Mouse (Mus musculus): ENCODE measurements at regions not wholly inside any gene's neighbourhood (a gene's known extent, or its start where the extent isn't known, plus 50 kb on each side); places are given as distances from the start of the nearest gene placed in this dataset.

GRCm38 (mm10) chr14:9157941-9158340 is 491.9 kb upstream of the 4930452B06Rik start:
- Histone ChIP-seq H3K36me3 (no peaks in the 10 kb centered on the region), H3K4me1 (no peaks in the 10 kb centered on the region), H3K27me3 (no peaks in the 10 kb centered on the region), H3K9me3 (no peaks in the 10 kb centered on the region), H3K4me3 (no peak overlapping the region), H3K27ac (no peak overlapping the region), H3K4me2 (replicated peaks) (no peak overlapping the region), H3K9ac (no peak overlapping the region)
- WGBS: 24% methylated on average over 3 of the region's 3 CpGs
- no peak for ATAC-seq (ENCODE audit: insufficient number of reproducible peaks, insufficient read depth, low FRiP score, low TSS enrichment)

DNA sequence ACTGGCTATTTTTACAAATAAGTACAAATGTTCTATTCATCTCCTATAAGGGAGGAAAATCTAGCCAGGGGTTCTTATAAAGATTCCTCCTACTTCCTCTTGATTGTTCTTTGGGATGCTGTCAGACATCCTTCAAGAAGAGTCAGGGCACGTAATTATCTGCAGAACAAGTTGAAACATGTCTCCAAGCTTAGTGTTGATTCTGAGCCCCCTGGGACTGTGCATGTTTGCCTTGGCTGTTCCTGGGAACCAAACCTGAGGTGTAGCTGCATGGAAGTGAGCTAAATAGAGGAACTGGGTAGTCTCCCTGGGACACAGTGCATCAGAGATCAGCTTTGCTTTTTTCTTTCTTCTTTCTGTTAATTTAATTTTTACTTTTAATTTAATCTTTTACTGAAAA is 484.8 kb upstream of the 4930452B06Rik start:
- Histone ChIP-seq H3K9me3 (no peaks in the 10 kb centered on the region), H3K9ac (no peak overlapping the region), H3K36me3 (no peaks in the 10 kb centered on the region), H3K27ac (no peak overlapping the region), H3K4me3 (no peak overlapping the region), H3K27me3 (no peaks in the 10 kb centered on the region), H3K4me2 (replicated peaks) (no peak overlapping the region), H3K4me1 (no peaks in the 10 kb centered on the region)
- 24% methylated on average over 1 of the region's 1 CpGs for WGBS
- no peak for ATAC-seq (ENCODE audit: insufficient number of reproducible peaks, insufficient read depth, low FRiP score, low TSS enrichment)

- Histone ChIP-seq H3K27ac (no peak overlapping the region), H3K9ac (no peak overlapping the region), H3K4me3 (no peak overlapping the region), H3K4me2 (replicated peaks) (no peak overlapping the region), H3K4me1 (no peaks in the 10 kb centered on the region), H3K36me3 (no peaks in the 10 kb centered on the region), H3K9me3 (no peaks in the 10 kb centered on the region), H3K27me3 (no peaks in the 10 kb centered on the region)
- 79% methylated on average over 4 of the region's 4 CpGs for WGBS
- no peak for ATAC-seq (ENCODE audit: insufficient number of reproducible peaks, insufficient read depth, low FRiP score, low TSS enrichment)
Measured at GRCm38 (mm10) chr14:9146595-9147219, 480.7 kb upstream of the 4930452B06Rik start.

DNA sequence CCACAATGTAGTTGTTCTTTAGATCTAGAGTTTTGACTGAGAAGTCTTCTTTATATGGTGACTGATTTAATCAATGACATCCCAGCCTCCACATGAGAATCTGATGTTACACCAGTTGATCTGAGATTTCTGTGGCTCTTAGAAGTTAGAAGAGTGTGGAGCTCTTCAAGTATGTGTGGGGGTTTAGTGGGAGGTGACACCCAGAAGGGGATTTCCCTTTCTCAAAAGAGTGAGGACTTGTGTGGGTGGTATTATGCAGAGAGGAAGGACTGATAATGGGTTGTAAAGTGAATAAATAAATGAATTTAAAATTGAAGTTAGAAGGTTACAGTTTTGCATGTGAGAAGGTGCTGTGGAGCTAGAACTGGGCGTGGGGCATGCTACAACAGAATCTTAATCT is 439.7 kb upstream of the 4930452B06Rik start:
- H3K9me3 ChIP-seq: no peaks in the 10 kb centered on the region
- no peaks in the 10 kb centered on the region for H3K27me3 ChIP-seq
- H3K36me3 ChIP-seq: no peaks in the 10 kb centered on the region
- no peak overlapping the region for H3K4me2 ChIP-seq (replicated peaks)
- H3K27ac ChIP-seq: no peak overlapping the region
- H3K4me3 ChIP-seq: no peak overlapping the region
- H3K9ac ChIP-seq: no peak overlapping the region
- no peak for ATAC-seq (ENCODE audit: insufficient number of reproducible peaks, insufficient read depth, low FRiP score, low TSS enrichment)
- WGBS: 74% methylated on average over 1 of the region's 1 CpGs
- no peaks in the 10 kb centered on the region for H3K4me1 ChIP-seq

DNA sequence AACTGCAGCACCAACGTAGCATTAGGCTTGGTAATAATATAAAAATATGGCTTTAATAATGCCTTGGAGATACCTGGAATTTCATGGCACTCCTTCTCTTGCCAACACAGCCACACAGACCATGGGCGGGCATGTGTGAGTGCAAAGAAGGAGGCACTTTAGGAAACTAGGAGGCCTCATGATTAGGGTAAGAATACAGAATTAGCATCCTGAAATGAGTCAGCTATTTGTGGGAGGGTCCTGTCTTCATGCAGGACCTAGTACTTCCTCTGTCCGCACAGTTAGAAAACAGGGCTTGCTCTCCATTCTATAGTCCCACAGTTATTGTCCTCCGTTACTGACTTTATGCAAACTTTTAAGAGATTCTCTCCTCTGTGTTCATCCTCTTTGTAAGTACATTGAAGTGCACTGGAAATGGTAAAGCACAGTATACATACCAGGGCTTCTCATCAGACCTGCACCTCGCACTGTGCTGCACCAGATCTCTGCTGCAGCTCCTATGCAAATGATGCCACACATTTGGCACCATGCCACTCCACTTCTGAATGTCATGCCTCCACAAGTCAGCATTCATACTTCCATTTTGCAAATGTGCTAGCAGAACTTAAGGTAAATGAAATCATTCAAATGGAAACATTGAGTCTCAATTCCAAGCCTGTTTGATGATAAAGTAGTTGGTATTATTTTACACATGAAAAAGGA is 423.7 kb upstream of the 4930452B06Rik start:
- H3K36me3 ChIP-seq: no peaks in the 10 kb centered on the region
- no peak overlapping the region for H3K4me2 ChIP-seq (replicated peaks)
- no peak overlapping the region for H3K27ac ChIP-seq
- no peaks in the 10 kb centered on the region for H3K27me3 ChIP-seq
- H3K4me1 ChIP-seq: no peaks in the 10 kb centered on the region
- no peak for ATAC-seq (ENCODE audit: insufficient number of reproducible peaks, insufficient read depth, low FRiP score, low TSS enrichment)
- no peak overlapping the region for H3K4me3 ChIP-seq
- 85% methylated on average over 5 of the region's 5 CpGs for WGBS
- no peaks in the 10 kb centered on the region for H3K9me3 ChIP-seq
- H3K9ac ChIP-seq: no peak overlapping the region

- H3K9me3 ChIP-seq: no peaks in the 10 kb centered on the region
- H3K27me3 ChIP-seq: no peaks in the 10 kb centered on the region
- no peaks in the 10 kb centered on the region for H3K4me1 ChIP-seq
- no peak overlapping the region for H3K4me2 ChIP-seq (replicated peaks)
- H3K4me3 ChIP-seq: no peak overlapping the region
- ATAC-seq (ENCODE audit: insufficient number of reproducible peaks, insufficient read depth, low FRiP score, low TSS enrichment): peak; percentile 60; the same call in 1 of the 2 replicates
- H3K9ac ChIP-seq: no peak overlapping the region
- no peaks in the 10 kb centered on the region for H3K36me3 ChIP-seq
- H3K27ac ChIP-seq: no peak overlapping the region
Measured at GRCm38 (mm10) chr14:9087103-9087502, 421.1 kb upstream of the 4930452B06Rik start.

DNA sequence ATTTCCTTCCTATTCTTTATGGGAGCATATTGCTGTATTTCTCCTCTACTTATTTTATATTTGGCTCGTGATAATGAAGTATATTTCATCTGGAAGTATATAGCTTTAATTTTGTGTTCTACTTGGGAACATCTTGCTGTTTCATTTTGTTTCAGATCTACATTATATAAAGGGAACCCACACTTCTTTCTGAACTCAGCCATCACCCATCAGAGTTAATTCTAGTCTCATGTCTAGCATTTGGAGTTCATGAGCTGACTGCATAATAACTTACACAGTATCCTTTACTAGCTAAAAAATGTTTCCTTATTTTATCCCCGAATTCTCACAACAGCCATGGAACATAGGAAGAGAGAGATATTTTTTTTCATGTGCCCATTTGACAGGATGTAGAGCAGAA is 413.6 kb upstream of the 4930452B06Rik start:
- no peak overlapping the region for H3K27ac ChIP-seq
- 74% methylated on average over 2 of the region's 2 CpGs for WGBS
- no peak overlapping the region for H3K9ac ChIP-seq
- H3K27me3 ChIP-seq: no peaks in the 10 kb centered on the region
- no peaks in the 10 kb centered on the region for H3K36me3 ChIP-seq
- no peaks in the 10 kb centered on the region for H3K4me1 ChIP-seq
- H3K4me2 ChIP-seq (replicated peaks): no peak overlapping the region
- ATAC-seq (ENCODE audit: insufficient number of reproducible peaks, insufficient read depth, low FRiP score, low TSS enrichment): no peak
- H3K9me3 ChIP-seq: no peaks in the 10 kb centered on the region
- no peak overlapping the region for H3K4me3 ChIP-seq

DNA sequence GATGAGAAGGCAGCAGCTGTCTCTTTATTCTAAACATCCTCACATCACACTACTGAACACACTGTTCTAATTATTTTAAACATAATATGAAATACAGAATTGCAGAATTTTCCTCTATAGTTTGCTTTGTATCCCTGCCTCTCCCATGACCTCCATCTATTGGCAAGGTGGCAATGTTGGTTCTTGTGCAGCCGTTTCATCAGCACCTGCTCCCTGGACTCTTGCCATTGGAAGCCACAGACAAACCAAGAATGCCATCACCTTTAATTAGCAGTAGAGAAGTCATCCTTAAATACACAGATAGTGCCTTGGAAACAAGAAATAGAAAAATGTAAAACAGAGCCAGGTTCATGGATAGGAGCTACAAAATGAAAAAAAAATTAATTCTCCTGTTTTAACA is 413.0 kb upstream of the 4930452B06Rik start:
- no peak for ATAC-seq (ENCODE audit: insufficient number of reproducible peaks, insufficient read depth, low FRiP score, low TSS enrichment)
- no peaks in the 10 kb centered on the region for H3K27me3 ChIP-seq
- H3K9ac ChIP-seq: no peak overlapping the region
- H3K27ac ChIP-seq: no peak overlapping the region
- H3K9me3 ChIP-seq: no peaks in the 10 kb centered on the region
- H3K4me3 ChIP-seq: no peak overlapping the region
- H3K36me3 ChIP-seq: no peaks in the 10 kb centered on the region
- 79% methylated on average over 1 of the region's 1 CpGs for WGBS
- no peak overlapping the region for H3K4me2 ChIP-seq (replicated peaks)
- no peaks in the 10 kb centered on the region for H3K4me1 ChIP-seq

DNA sequence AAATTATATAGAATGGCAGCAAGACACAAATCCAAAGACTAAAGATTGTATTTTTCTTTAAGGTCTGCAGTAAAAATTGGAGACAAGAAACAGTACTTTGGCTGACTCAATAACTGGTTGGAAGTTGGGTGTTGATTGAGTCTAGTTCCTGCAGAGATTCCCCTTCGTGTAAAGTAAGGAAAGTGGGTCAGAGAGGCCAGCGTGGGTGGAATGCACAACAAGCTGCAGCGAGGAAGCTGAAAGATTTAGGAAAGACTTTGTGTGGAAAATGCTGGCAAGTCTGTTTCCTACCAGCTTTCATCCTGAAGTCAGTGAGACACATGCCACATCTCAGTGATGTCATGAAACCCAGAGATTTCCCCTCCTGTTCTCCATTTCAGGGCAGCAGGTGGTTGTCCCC is 405.1 kb upstream of the 4930452B06Rik start:
- Histone ChIP-seq H3K4me1 (no peaks in the 10 kb centered on the region), H3K27me3 (no peaks in the 10 kb centered on the region), H3K4me2 (replicated peaks) (no peak overlapping the region), H3K36me3 (no peaks in the 10 kb centered on the region), H3K4me3 (no peak overlapping the region), H3K9me3 (no peaks in the 10 kb centered on the region), H3K27ac (no peak overlapping the region), H3K9ac (no peak overlapping the region)
- ATAC-seq (ENCODE audit: insufficient number of reproducible peaks, insufficient read depth, low FRiP score, low TSS enrichment): no peak
- 77% methylated on average over 3 of the region's 3 CpGs for WGBS

DNA sequence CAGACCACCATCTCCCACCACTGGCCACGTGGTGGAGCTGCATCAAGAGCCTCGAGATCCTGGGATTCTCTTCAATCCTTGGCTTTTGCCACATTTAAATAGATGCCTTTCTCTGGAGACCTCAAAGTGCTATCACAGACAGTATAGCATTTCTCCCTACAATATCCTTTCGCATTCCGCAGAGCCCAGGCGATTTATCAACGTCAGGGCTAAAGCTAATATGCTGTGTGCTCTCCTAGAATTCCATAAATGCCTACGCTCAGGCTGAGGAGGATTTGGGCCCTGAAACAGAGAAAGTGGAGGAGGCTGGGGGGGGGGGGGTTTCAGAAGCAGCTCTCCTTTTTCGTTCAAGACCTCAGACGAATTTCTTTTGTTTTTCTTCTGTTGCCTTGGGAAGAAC is 394.0 kb upstream of the 4930452B06Rik start:
- H3K27me3 ChIP-seq: no peaks in the 10 kb centered on the region

GRCm38 (mm10) chr14:9028811-9029210 is 362.8 kb upstream of the 4930452B06Rik start:
- Histone ChIP-seq H3K4me1 (no peaks in the 10 kb centered on the region), H3K9me3 (no peaks in the 10 kb centered on the region), H3K27me3 (no peaks in the 10 kb centered on the region), H3K4me3 (no peak overlapping the region), H3K27ac (no peak overlapping the region), H3K9ac (no peak overlapping the region), H3K4me2 (replicated peaks) (no peak overlapping the region), H3K36me3 (no peaks in the 10 kb centered on the region)
- ATAC-seq (ENCODE audit: insufficient number of reproducible peaks, insufficient read depth, low FRiP score, low TSS enrichment): no peak
- 59% methylated on average over 6 of the region's 6 CpGs for WGBS

More for the DNA sequence above, 394.0 kb upstream of the 4930452B06Rik start:
- Histone ChIP-seq H3K9me3 (no peaks in the 10 kb centered on the region), H3K9ac (no peak overlapping the region), H3K4me2 (replicated peaks) (no peak overlapping the region), H3K27ac (no peak overlapping the region), H3K4me3 (no peak overlapping the region), H3K36me3 (no peaks in the 10 kb centered on the region), H3K4me1 (no peaks in the 10 kb centered on the region)
- ATAC-seq (ENCODE audit: insufficient number of reproducible peaks, insufficient read depth, low FRiP score, low TSS enrichment): no peak
- 64% methylated on average over 9 of the region's 9 CpGs for WGBS

- no peaks in the 10 kb centered on the region for H3K9me3 ChIP-seq
- WGBS: 81% methylated on average over 6 of the region's 6 CpGs
- H3K9ac ChIP-seq: no peak overlapping the region
- no peak for ATAC-seq (ENCODE audit: insufficient number of reproducible peaks, insufficient read depth, low FRiP score, low TSS enrichment)
- no peaks in the 10 kb centered on the region for H3K36me3 ChIP-seq
- no peak overlapping the region for H3K4me2 ChIP-seq (replicated peaks)
- H3K27me3 ChIP-seq: no peaks in the 10 kb centered on the region
- H3K27ac ChIP-seq: no peak overlapping the region
- H3K4me3 ChIP-seq: no peak overlapping the region
- H3K4me1 ChIP-seq: no peaks in the 10 kb centered on the region
Measured at GRCm38 (mm10) chr14:9015826-9016225, 349.8 kb upstream of the 4930452B06Rik start.

All from embryonic facial prominence, embryonic 12.5 days (tissue).